Mouse (Mus musculus): Measurements from ENCODE around the gene Fzr1.

- TF ChIP-seq CTCF (IDR thresholded peaks at IDR 0.05; ENCODE audit: low read depth, low read length), result no peak
- TF ChIP-seq POLR2A (IDR thresholded peaks at IDR 0.05; ENCODE audit: borderline replicate concordance, low read depth, low read length), result no peak
Measured at GRCm38 (mm10) chr10:81421041-81421796, 42.9 kb upstream of the Fzr1 start.

Measured in bone marrow macrophage, adult 2 months (primary cell).